Mouse (Mus musculus) cerebral cortex, adult 2 months (tissue): ENCODE results near the gene Zbtb20.

Experiments
- WGBS: fragments of 180-500 bp; shearing (Covaris S2); methylation state at CpG from one replicate; pipeline ENCODE4 v1.1.7; 2018; 5-methylcytosine and 5-hydroxymethylcytosine counted together

Zbtb20 gene

DNA sequence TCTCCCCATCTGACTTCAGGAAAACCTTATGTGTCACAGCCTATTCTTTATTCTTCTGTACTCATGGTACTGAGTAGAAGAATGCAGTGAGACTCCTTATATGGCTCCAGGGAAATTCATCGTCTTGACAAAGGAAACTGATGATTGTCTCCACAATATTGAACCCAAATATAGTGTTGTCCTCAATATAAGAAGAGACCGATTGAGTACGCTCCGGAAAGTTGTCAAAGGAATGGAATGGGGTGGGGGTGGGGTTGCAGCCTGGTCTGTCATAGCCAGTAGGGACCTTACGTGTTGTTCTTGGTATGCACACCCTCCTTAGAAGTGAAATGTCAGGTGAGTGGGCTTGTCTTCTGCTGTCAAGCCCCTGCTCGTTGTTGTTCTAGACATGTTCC lies 488.8 kb downstream of the Zbtb20 start:
- WGBS: 66% methylated on average over 6 of the region's 6 CpGs

DNA sequence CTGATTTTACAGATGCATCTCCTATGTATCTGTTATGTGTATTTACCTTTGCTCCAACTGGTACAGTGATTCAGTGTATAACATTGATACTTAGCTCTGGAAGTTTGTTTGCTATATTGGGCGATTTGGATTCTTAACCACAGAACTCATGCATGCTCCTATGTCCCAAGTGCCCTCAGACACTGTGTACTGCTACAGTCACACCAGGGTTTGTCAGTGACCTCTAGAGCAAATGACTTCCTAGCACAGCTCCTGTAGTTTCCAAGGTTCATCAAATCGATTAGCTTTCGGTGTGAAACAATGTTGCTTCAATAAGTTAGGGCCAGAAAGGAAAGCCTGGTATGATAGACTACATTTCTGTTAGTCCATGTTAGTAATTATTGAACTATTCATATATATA lies 489.6 kb downstream of the Zbtb20 start:
- 93% methylated on average over 3 of the region's 3 CpGs for WGBS

DNA sequence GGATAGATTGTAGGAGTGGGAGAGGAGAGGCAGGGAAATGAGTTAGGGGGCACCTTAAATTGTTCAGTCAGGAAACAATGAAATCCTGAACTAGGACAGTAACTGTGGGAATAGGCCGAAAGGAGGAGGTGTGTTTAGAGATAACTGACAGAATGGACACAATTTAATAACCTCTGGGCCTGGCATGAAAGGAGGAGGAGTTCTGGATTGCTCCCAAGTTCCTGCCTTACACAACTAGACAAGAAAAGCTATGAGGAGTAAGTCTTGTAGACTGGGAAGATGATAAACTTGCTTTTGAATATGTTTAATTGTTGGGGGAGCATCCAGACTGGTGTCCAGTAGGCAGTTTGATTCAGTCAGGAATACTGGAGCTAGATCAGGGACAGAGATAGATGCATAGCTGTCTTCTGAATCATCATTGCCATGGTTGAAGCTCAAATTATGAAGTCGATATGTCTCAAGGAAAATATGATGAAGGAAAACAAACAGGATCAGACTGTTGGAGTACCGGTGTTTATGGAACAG lies 494.9 kb downstream of the Zbtb20 start:
- WGBS: 82% methylated on average over 3 of the region's 3 CpGs

DNA sequence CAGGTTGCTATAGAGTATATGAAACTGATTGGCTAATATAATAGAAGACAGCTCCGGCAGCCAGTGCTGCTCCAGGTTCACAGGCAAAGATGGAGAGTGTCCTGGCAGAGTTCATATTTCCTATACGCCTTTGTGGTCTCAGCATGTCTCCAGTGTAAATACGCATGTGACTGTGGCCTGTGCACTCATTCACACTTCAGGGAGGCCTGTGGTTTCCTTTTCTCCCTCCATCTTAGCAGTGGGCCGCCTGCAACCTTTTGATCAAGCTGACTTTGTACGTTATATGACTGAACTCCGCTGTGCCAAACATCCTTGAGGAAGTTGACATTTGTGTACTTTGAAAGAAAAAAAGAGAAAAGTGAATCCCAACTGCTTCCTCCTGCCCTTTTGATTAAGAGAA lies 501.1 kb downstream of the Zbtb20 start:
- 79% methylated on average over 6 of the region's 6 CpGs for WGBS

DNA sequence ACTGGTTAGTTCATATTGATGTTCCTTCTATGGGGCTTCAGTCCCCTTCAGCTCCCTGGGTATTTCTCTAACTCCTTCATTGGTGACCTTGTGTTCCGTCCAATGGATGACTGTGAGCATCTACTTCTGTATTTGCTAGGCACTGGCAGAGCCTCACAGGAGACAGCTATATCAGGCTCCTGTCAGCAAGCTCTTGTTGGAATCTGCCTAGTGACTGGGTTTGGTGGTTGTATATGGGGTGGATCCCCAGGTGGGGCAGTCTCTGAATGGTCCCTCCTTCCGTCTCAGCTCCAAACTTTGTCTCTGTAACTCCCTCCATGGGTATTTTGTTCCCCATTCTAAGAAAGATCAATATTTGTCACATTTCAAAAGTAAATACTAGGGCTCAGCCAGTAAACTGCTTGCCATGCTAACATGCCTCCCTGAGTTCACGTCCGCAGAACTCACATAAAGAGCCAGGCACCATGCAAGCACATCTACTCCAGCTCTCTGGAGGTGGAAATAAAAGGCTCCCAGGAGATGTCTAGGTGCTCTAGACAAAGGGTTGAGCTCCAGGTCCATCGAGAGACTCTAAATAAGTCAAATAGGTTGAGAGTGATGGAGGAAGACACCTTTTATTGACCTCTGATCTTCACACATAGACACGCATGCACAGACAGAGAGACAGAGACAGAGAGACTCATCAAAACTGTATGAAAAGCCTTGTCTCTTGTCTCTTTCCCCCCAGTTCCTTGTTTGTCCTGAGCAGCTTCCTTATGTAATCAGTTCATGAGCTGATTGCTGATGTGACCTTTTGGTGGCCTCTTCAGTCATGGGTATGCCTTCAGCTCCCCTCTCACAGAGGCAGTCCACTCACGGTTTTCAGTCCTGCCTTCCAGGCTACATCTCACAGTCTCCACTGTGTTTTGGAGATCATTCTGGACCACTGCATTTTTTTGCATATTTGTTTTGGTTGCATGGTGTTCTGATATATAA lies 504.0 kb downstream of the Zbtb20 start:
- WGBS: 92% methylated on average over 7 of the region's 7 CpGs

DNA sequence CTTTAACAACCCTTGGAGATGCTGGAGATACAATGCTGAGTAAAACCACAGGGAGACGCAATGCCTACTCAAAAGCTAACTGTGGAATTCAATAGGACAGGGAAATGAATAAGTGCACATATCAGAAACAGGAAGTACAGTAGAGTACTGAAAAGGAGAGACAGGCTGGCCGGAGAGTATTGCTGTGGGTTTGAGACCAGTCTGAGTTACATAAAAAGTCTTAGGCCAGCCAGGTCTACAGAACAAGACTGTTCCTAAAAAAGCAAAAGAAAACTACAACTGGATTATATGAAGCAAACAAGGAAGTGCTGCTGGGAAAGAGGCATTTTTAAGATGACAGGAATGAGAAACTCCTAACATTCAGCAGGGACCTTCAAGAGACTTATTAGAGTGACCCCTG lies 505.5 kb downstream of the Zbtb20 start:
- 91% methylated on average over 2 of the region's 2 CpGs for WGBS

- 93% methylated on average over 7 of the region's 7 CpGs for WGBS
These were observed 507.6 kb downstream of the Zbtb20 start for GRCm38 (mm10) chr16:43383149-43383740.

DNA sequence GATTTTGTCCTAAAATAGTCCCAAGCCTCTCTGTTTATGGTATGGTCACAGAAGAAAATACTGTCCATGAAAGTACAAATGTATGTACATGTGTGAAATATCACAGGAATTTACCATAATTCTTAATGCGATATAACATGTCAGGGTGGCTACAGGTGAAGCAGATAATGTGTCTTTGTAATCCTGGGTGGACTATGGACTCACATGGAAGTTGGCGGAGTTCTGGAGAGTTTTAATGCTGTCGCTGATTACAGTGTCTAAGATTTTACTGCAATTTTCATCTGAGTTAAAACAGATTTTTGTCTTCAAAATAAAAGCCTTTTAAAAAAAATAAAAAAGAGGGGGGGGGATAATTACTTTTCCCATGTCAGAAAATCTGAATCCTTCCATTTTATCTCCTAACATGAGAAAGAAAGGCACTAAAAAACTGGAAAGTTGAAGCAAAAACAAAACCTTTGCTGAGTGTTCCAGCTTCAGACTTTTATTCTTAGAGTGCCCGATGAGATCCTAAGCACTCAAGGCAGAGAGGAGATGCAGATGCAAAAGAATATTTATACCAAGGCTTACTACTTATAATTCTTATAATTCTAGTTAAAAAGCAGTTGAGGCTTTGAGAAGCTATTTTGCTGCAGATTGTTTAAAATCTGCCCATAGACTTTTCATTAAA lies 509.4 kb downstream of the Zbtb20 start:
- 77% methylated on average over 4 of the region's 4 CpGs for WGBS

DNA sequence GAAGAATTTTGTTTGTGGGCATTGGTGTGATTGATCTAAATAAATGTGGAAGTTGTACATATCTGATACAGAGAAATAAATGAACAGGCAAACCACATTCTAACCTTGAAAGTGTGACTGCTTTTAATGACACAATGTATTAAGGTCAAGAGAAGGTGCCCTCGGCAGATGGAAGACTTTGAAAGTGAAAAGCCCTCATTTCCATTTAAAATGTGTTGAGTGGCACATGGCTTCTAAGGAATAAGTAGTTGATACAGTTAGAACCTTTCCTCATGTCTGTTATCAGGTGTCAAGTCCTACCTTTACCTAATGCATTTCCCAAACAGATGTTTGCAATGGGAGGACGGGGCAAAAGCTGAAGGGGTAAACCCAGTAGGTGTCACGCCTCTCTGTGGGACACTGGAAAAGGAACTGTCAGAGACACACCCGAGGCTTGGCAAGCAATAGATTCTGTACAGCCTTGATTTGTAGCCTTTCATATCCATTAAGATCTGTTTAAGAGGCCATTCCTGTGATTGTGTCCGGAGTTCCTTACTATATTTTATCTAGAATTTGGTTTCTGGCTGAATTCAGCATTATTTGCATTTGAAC lies 510.0 kb downstream of the Zbtb20 start:
- WGBS: 80% methylated on average over 5 of the region's 5 CpGs

DNA sequence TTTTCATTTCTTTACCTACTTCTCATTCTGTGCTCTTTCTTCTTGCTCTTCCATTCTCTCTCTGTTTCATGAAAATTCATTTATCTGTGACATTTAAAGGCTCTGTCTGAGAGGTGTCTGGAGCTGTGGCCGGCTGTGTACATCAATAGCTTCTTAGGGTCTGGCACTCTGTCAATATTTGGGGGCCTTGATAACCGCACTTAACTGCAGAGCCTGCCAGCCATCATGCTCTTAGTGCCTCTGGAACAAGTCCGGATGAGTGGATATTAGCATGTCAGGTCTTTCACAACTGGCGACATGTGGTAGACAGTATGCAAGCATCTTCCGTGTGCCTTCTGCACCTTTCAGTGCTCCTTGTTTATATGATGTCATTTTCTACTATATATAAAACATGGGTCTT lies 510.7 kb downstream of the Zbtb20 start:
- 82% methylated on average over 5 of the region's 5 CpGs for WGBS

DNA sequence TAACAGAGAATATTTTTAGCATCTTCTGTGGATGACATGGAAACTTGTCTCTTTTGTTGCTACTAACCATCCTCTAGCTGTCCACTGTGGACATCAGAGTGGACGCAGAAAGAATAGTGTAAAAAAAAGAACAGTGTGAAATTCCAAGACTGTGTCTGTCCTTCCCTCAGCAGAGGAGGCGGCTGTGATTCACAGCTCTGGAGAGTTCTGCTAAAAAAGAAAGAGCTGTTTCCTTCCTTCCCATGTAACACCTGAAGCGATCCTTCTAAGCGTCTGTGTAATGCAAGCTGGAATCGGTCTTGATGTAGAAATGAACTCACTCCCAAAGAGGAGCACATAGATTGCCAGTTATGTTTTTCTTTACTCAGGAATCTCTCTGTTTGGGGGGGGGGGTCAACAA lies 512.7 kb downstream of the Zbtb20 start:
- WGBS: 66% methylated on average over 5 of the region's 5 CpGs

GRCm38 (mm10) chr16:43390387-43390786 lies 514.7 kb downstream of the Zbtb20 start:
- 93% methylated on average over 4 of the region's 4 CpGs for WGBS

DNA sequence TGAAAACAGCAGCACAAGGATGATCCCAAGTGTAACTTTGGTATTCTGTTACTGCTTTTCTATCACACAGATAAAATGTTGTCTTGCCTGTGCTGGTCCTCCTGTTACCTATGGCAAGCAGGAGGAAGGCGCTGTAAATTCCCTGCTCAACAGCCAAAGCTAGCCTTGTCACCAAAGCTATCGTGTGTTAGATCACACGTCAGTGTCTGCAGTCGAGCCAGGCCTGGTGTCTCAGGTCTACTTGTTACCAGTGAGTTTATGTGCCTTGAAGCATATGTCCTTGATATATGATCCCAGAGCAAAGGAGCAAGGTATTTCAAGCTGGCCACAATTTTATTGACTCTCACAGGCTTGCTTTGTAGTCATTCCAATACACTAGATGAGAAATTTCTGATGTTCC lies 517.7 kb downstream of the Zbtb20 start:
- 91% methylated on average over 4 of the region's 4 CpGs for WGBS

GRCm38 (mm10) chr16:43394013-43394568 lies 518.4 kb downstream of the Zbtb20 start:
- WGBS: 71% methylated on average over 9 of the region's 9 CpGs

DNA sequence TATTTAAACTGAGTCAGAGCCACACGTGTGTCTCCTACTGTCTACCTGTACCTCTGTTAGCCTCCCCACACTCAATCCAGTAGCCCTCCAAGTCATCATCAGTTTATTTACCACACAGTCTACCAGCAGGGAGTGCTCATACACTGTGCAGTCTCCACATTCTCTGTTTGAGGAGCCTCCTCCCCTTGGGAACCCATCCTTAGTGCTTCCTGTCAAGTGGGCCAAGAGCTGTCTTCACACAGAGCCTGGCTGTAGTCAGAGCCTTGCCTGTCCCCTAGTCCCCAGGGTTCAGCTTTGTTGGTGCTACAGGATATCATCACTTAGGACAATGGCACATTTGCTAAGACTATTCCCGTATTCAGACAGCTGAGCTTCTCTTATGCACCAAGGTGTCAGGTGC lies 519.1 kb downstream of the Zbtb20 start:
- WGBS: 83% methylated on average over 2 of the region's 2 CpGs

GRCm38 (mm10) chr16:43396849-43397628 lies 521.4 kb downstream of the Zbtb20 start:
- 91% methylated on average over 11 of the region's 11 CpGs for WGBS

GRCm38 (mm10) chr16:43397629-43398323 lies 522.1 kb downstream of the Zbtb20 start:
- WGBS: 95% methylated on average over 3 of the region's 3 CpGs

DNA sequence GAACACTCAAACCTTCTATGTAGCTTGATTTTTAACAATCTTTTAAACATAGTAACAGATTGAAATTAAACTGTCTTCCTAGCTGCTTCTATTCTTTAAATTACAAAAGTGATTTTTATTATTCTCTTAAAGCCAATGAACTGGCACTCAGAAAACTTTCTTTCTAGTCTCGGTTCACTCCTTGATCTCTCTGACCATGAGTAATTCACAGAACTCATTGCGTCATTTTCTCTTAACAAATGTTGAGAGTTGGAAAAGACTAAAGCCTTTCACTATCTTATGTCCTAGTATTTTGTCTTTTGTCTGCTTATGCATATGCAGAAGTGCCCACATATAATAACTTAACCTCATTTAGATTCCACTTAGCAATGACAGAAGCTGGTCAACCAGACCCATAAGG lies 525.3 kb downstream of the Zbtb20 start:
- WGBS: 90% methylated on average over 2 of the region's 2 CpGs

DNA sequence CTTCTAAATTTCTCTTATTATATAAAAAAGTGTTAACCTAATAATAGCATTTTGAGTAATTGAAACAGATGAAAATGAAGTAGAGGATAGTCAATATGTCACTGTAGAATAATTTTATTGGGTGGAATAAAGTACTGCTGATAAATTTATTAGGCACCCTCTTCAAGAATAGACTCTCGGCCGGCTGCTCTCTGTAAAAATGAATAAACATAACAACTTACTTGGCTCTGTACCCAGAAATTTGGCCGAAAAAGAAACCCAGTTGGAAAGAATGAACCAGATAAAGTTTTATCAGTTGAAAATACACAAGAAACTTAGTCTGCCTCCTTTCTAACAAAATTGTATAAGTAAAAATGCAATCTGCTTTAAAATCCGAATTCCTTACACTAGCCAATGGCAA lies 527.2 kb downstream of the Zbtb20 start:
- 60% methylated on average over 4 of the region's 4 CpGs for WGBS

GRCm38 (mm10) chr16:43405089-43405488 lies 529.4 kb downstream of the Zbtb20 start:
- 89% methylated on average over 3 of the region's 3 CpGs for WGBS
